Mouse (Mus musculus): Measurements from ENCODE around the gene Ptprcap. TPM values are rescaled to one million over a fixed set of nuclear protein-coding genes. Genes with fewer than 3 reads are reported as not detected.

Gene Ptprcap
- total RNA-seq, 2 experiments from 2014 or later: 0.99 to 2.5 TPM

DNA sequence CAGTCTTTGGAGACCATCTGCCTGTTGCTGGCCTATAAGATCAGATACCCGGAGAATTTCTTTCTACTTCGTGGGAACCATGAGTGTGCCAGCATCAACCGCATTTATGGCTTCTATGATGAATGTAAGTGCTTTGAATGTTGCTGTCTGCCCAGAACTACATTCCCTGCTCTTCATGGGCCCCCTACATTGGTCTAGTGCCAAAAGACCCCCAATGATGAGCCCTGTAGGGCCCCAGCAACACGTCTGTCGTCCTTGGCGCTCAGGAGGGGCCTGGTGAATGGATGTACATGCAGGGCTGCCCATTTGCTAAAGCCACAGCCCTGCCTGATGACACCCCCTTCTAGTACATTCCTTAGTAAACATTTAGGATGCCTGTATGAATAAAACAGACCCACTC, 39.7 kb downstream of the Ptprcap start:
- DNase-seq (ENCODE audit: low spot score in 2 of 2): no peak

DNA sequence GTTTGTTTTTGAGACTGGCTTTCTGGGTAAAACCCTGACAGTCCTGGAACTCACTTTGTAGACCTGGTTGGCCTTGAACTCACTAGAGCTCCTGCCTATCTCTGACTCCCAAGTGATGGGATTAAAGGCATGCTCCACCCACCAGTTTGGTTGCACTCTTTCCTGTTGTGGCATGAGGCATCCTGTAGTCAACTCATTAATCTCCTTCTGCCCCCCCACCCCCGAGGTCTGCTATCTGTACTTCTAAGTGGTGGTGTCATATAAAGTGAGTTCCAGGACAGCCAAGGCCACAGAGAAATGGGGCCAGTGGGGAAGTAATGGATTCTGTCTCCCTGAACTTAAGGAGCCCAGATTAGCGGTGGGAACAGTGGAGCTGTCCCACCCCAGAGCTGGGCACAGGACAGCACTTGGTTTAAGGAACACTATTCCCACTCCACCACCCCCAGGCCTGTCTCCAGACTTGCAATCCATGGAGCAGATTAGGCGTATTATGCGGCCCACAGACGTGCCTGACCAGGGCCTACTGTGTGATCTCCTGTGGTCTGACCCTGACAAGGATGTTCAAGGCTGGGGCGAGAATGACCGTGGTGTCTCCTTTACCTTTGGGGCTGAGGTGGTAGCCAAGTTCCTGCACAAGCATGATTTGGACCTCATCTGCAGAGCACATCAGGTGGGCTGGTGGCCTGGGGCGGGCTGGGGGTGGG, 40.8 kb downstream of the Ptprcap start:
- no peak for DNase-seq (ENCODE audit: low spot score in 2 of 2)

DNA sequence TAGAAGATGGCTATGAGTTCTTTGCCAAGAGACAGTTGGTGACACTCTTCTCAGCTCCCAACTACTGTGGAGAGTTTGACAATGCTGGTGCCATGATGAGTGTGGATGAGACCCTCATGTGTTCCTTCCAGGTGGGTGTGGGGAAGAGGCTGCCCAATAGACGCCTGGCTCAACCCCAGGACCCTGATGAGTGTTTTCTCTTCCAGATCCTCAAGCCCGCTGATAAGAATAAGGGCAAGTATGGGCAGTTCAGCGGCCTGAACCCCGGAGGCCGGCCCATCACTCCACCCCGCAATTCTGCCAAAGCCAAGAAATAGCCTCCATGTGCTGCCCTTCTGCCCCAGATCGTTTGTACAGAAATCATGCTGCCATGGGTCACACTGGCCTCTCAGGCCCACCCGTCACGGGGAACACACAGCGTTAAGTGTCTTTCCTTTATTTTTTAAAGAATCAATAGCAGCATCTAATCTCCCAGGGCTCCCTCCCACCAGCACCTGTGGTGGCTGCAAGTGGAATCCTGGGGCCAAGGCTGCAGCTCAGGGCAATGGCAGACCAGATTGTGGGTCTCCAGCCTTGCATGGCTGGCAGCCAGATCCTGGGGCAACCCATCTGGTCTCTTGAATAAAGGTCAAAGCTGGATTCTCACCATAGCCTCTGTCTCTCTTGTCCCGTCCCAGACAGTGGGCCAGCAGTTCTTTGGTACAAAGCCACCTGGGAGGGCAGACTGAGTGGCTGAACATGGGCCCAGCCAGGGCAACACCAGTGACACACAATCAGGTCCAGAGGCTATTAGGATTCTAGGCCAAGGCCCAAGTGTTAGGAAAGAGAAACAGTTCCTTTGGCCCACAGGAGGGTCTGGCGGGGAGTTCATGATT, 41.6 kb downstream of the Ptprcap start:
- peak in 1 of 2 experiments; percentile 55 for DNase-seq (ENCODE audit: low spot score in 2 of 2)

DNA sequence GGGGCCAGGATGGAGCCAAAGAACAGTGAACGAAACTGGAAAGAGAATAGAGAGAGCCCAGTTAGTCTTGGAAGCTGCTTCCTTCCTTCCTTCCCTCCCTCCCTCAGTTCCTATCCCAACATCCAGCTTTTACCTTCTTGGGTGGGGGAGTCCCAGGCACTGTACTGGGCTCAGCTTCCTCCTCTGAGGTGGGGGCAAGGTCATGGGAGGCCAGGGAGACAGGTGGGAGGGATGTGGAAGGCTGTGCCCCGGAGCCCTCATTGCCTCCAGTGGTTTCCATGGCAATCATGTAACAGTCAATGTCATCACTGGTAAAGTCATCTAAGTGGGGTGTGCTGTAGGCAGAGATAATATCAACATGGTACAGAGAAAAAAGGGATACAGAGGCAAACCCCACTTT, 42.6 kb downstream of the Ptprcap start:
- DNase-seq (ENCODE audit: low spot score in 2 of 2): no peak

DNA sequence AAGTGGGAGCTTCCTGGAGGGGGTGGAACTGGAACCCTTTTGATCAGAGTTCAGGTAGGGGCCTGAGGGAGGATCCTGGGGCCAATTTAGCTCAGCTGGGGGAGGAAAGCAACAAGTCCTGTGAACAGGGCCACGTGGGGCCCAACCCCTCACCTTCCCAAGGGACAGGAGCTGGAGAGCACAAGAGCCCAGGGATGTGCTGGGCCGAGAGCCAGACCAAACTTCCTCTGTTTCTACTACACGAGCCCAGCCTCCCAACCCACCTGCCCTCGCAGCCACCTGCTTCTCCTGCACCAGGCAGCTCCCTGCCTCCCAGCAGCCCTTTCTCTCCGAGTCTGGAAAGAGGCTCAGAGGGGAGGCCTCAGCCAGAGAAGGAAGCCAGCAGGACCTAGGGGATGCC, 43.1 kb downstream of the Ptprcap start:
- DNase-seq (ENCODE audit: low spot score in 2 of 2): no peak

DNA sequence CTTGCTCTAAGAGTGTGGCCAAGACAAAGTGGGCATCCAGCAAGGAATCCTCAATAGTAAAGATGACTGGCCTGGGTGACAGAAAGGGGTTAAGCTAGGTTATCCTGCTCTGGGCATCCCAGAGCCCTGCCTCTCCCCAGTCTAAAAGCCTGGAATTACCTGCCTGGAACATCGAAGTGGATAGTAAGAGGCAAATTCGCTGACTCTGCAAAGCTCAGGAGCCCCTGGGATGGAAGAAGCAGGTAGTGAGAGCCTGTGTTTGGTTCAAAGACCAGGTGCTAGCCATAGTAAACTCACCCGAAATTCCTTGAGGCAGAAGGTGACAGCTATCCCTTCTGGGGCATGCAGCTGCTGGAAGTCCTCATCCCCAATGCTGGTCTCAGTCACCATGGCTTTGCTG, 43.8 kb downstream of the Ptprcap start:
- no peak for DNase-seq (ENCODE audit: low spot score in 2 of 2)

DNA sequence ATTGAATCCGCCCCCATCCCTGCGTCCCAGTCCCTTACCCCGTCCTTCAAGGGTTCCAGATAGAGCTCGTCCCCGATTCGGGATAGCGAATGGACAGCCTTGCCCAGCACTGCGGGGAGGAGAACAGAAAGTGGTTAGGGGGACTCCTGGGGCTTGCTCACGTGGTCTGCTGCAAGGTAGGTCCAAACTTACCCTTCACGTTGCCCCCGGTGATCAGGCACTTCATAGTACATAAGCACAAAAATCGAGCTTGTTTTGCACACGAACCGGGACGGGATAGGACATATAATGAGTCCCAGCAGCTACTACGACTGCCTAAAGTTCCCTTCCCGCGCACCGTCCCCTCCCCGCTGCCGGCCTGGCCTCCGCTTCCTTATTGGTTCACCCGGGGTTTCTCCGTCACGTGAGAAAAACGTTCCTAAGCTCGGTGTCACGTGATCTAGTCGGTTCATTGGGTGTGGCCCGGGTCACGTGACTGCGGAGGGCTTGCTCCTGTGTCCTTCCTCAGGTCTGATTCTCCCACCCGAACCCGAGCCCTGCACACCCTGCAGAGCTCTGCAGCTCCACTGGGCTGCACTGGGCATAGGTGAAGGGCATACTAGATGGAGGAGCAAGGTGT, 48.0 kb downstream of the Ptprcap start, which contains the start of gene Rad9a:
Gene Rad9a (minus strand): TSS at position 372 of the 619 bp plus-strand sequence.
- peak; percentile 89 to 96 for DNase-seq (ENCODE audit: low spot score in 2 of 2)

DNA sequence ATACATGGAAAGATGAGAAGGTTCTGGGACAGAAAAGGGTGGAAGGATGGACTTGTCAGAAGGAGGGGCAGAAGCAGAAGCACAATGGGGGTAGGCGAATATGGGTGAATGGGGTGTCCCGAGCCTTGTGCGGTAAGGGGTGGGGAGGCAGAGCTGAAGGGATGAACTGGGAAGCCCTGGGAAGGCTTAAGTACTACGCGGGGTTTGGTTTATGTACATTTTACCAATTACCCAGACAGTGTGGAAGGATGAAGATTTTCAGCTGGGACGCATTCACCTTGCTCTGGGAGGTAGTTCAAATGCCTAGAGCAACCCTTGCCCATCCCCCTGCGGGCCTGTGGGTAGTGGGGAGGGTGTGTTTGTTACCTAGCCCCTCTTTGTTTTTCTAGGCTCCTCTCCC, 48.7 kb downstream of the Ptprcap start:
- DNase-seq (ENCODE audit: low spot score in 2 of 2): no peak

DNA sequence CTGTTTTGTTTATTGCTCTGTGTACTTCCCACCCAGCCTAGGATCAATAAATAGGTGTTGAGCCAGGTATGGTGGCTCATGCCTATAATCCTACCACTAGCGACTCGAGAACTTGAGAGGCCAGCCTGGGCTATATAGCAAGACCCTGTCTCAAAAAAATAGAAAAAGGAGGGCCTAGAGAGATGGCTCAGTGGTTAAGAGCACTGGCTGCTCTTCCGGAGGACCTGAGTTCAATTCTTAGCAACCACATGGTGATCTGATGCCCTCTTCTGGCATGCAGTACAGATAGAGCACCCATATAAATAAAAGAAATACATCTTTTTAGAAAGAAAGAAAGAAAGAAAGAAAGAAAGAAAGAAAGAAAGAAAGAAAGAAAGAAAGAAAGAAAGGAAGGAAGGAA, 49.7 kb downstream of the Ptprcap start:
- no peak for DNase-seq (ENCODE audit: low spot score in 2 of 2)

DNA sequence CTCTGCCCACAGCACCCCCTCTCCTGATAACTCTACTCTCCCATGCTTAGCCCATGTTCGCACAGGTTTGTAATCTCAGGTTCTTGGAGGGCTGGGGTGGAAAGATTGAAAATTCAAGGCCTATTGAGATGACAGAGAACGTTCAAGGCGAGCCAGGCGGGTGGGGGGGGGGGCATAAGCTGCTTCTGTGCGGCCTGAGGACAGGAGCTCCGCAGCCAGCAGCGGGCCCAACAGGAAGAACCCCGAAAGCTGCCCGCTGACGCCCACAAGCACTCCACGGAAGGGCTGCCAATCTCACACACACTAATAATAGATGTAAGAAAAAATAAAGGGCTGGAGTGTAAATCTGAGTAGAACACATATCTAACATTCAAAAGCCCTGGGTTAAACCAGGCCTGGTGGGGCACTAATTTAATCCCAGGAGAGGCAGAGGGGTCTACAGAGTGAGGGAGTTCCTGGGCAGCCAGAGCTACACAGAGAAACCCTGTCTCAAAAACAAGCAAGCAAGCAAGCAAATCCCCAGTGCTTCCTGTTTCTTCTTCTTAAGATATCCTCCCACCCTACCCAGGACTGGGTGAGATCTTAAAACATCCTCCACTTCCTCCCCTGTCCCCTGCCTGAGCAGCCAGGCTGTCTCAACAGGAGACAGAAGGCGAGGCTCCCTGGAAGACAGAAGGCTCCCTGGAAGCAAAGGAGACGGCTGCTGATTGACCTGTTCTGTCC, 50.4 kb downstream of the Ptprcap start:
- no peak for DNase-seq (ENCODE audit: low spot score in 2 of 2)

DNA sequence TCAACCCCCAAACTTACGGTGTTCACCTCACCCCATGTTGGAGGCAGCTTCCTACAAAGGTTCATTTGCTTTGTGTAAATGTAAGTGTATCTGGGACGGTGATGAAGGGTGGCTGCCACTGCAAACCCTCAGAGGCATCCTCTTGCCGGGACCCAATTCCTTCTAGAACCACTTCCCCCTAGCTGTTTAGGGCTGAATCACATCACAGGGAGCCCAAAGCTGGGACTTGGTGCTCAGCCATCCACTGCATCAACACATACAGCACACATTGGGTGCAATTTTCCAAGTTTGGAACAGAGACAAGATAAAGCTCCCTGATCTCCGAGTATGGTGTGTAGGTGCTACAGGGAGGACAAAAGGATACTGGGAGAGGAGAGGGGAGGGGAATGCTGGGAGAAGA, 51.5 kb downstream of the Ptprcap start:
- no peak for DNase-seq (ENCODE audit: low spot score in 2 of 2)

Other genes starting within 250 kb of the Ptprcap start
- gene Tcirg1, start 246.5 kb upstream of the Ptprcap start, total RNA-seq (2021): 10 to 100 TPM; 15.4 to 20.2 TPM
- gene Ndufs8, start 240.8 kb upstream of the Ptprcap start, total RNA-seq (2021): 100 to 1,000 TPM; 130 TPM
- gene Aldh3b1, start 223.8 kb upstream of the Ptprcap start, total RNA-seq (2021): 1 to 10 TPM; 2.8 TPM
- gene Unc93b1, start 218.4 kb upstream of the Ptprcap start, total RNA-seq (2021): 10 to 100 TPM; 17.1 to 18.1 TPM
- not detected for gene Aldh3b3, start 195.0 kb upstream of the Ptprcap start, total RNA-seq (2021)
- 1 to 10 TPM in 1 of 2 experiments, under 1 TPM in 1; 0.98 to 1.9 TPM for gene Aldh3b2, start 181.3 kb upstream of the Ptprcap start, total RNA-seq (2021)
- gene Acy3, start 167.0 kb upstream of the Ptprcap start, total RNA-seq (2021): 1 to 10 TPM; 2.0 to 2.3 TPM
- gene Tbx10, start 160.9 kb upstream of the Ptprcap start, total RNA-seq (2021): not detected
- 10 to 100 TPM; 12.3 to 12.5 TPM for gene Nudt8, start 153.0 kb upstream of the Ptprcap start, total RNA-seq (2021)
- 1 to 10 TPM; 1.5 to 2.2 TPM for gene Gm49405, start 153.0 kb upstream of the Ptprcap start, total RNA-seq (2021)
- 1 to 10 TPM; 2.3 to 3.0 TPM for gene Doc2g, start 150.3 kb upstream of the Ptprcap start, total RNA-seq (2021)
- 100 to 1,000 TPM; 234 to 250 TPM for gene Ndufv1, start 140.8 kb upstream of the Ptprcap start, total RNA-seq (2021)
- 100 to 1,000 TPM; 264 to 267 TPM for gene Gstp1, start 115.6 kb upstream of the Ptprcap start, total RNA-seq (2021)
- gene Gstp2, start 107.6 kb upstream of the Ptprcap start, total RNA-seq (2021): 10 to 100 TPM; 25.9 to 48.3 TPM
- gene Gstp3, start 94.0 kb upstream of the Ptprcap start, total RNA-seq (2021): not detected
- not detected for gene Cabp2, start 72.0 kb upstream of the Ptprcap start, total RNA-seq (2021)
- 10 to 100 TPM; 25.0 to 34.1 TPM for gene Cdk2ap2, start 56.4 kb upstream of the Ptprcap start, total RNA-seq (2021)
- gene Pitpnm1, start 53.6 kb upstream of the Ptprcap start, total RNA-seq (2021): 100 to 1,000 TPM; 192 to 214 TPM
- 10 to 100 TPM; 73.9 to 83.2 TPM for gene Aip, start 27.7 kb upstream of the Ptprcap start, total RNA-seq (2021)
- gene Gpr152, start 13.8 kb upstream of the Ptprcap start, total RNA-seq (2021): not detected
- not detected for gene Cabp4, start 9.6 kb upstream of the Ptprcap start, total RNA-seq (2021)
- gene Coro1b, start 5.0 kb upstream of the Ptprcap start, total RNA-seq (2021): 100 to 1,000 TPM in 1 of 2 experiments, 10 to 100 TPM in 1; 91.1 to 102 TPM
- 10 to 100 TPM; 32.6 to 40.9 TPM for gene Rps6kb2, start 9.8 kb downstream of the Ptprcap start, total RNA-seq (2021)
- gene Carns1, start 21.9 kb downstream of the Ptprcap start, total RNA-seq (2021): 1 to 10 TPM; 4.0 to 4.9 TPM
- gene Tbc1d10c, start 37.7 kb downstream of the Ptprcap start, total RNA-seq (2021): 1 to 10 TPM in 1 of 2 experiments, under 1 TPM in 1; 0.74 to 1.8 TPM
- gene Ppp1ca, start 38.5 kb downstream of the Ptprcap start, total RNA-seq (2021): 100 to 1,000 TPM; 281 TPM
- gene Rad9a, start 48.1 kb downstream of the Ptprcap start, total RNA-seq (2021): 1 to 10 TPM; 6.6 to 6.7 TPM
- gene Clcf1, start 60.6 kb downstream of the Ptprcap start, total RNA-seq (2021): under 1 TPM; 0.88 to 0.90 TPM
- gene AC109138.7, start 60.8 kb downstream of the Ptprcap start, total RNA-seq (2021): not detected
- gene Pold4, start 78.3 kb downstream of the Ptprcap start, total RNA-seq (2021): 10 to 100 TPM; 11.9 to 13.5 TPM
- 10 to 100 TPM; 51.6 to 55.7 TPM for gene Ssh3, start 115.6 kb downstream of the Ptprcap start, total RNA-seq (2021)
- gene Ankrd13d, start 129.5 kb downstream of the Ptprcap start, total RNA-seq (2021): 10 to 100 TPM; 70.3 to 81.8 TPM
- gene Grk2, start 152.6 kb downstream of the Ptprcap start, total RNA-seq (2021): 100 to 1,000 TPM; 146 to 150 TPM
- gene Kdm2a, start 244.7 kb downstream of the Ptprcap start, total RNA-seq (2021): 10 to 100 TPM; 69.3 to 73.2 TPM

Data from layer of hippocampus, postnatal 14 days (tissue).